Mouse (Mus musculus): ENCODE measurements around the gene Tmem267. TPM values are rescaled to one million over a fixed set of nuclear protein-coding genes. Genes with fewer than 3 reads are reported as not detected.

Tmem267 gene
- polyA plus RNA-seq (2015; fragmentation: Illumina TruSeq; extraction: RNeasy Lipid Tissue Mini Kit (QIAGEN cat#74804); ENCODE audit: insufficient read depth, low read depth, low replicate concordance): 8.3 TPM

GRCm38 (mm10) chr13:119487880-119488580 lies at the start of gene Tmem267, which contains the start of gene 3110070M22Rik:
Gene Tmem267 (plus strand): TSS chr13:119488039.
Gene 3110070M22Rik (minus strand): TSS chr13:119488383.

DNA sequence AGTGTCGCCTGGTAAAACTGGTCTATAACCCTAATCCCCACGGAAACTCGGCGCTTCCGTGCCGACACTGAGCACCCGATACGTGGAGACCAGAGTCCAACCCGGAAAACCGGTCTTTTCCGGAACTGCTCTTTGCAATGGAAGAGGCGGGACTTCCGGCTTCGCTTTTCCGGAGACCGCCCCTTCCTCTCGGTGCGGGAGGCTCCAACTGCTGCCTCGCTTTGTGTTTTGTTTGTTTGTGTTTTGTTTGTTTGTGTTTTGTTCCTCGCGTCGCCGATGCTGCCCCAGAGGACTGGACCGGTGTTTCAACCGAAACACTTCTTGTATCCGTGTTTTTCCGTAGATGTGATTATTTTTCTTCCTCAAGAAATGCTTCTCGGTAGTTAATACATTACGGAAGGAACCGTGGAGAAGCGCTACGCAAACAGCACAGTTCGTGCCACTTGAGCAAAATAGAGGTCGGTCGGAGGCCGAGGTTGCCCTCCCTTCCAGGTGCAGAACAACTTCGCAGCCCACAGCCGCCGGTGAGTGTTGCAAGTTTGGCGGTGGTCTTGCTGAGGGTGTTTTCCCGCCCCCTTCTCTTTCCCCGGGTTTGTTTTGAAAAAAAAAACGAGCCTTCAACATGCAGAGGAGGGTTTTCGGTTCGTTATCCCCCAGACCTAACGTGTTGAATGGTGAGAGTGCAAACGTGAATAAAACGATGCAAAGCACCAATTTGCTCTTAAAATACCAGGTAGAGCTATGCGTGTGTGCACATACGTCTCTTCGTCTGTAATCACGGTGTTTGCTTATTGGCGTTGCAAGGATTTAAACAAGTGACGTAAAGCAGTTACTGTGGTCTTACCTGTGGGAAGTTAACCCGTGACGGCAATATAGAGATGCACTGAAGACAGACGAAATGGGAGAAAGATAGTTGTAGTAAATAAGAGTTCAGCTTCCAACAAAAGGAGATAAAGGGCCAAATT lies 25.0 kb upstream of the Tmem267 start, which contains the start of gene 4833420G17Rik:
TSS of gene 4833420G17Rik (plus strand) at position 173 of the 965 bp plus-strand sequence.

GRCm38 (mm10) chr13:119623634-119624033 lies 135.8 kb downstream of the Tmem267 start, which contains the start of gene Ccl28:
Gene Ccl28 (plus strand): TSS chr13:119623819.

Other genes starting within 250 kb of the Tmem267 start
- 16.4 TPM for gene Paip1, start 59.4 kb upstream of the Tmem267 start, polyA plus RNA-seq (2015; fragmentation: Illumina TruSeq; extraction: RNeasy Lipid Tissue Mini Kit (QIAGEN cat#74804); ENCODE audit: insufficient read depth, low read depth, low replicate concordance)
- 21.0 TPM for gene 4833420G17Rik, start 25.3 kb upstream of the Tmem267 start, polyA plus RNA-seq (2015; fragmentation: Illumina TruSeq; extraction: RNeasy Lipid Tissue Mini Kit (QIAGEN cat#74804); ENCODE audit: insufficient read depth, low read depth, low replicate concordance)
- gene 3110070M22Rik, start 344 bp downstream of the Tmem267 start, polyA plus RNA-seq (2015; fragmentation: Illumina TruSeq; extraction: RNeasy Lipid Tissue Mini Kit (QIAGEN cat#74804); ENCODE audit: insufficient read depth, low read depth, low replicate concordance): 1.3 TPM
- 0.63 TPM for gene Ccl28, start 135.8 kb downstream of the Tmem267 start, polyA plus RNA-seq (2015; fragmentation: Illumina TruSeq; extraction: RNeasy Lipid Tissue Mini Kit (QIAGEN cat#74804); ENCODE audit: insufficient read depth, low read depth, low replicate concordance)
- gene Hmgcs1, start 202.3 kb downstream of the Tmem267 start, polyA plus RNA-seq (2015; fragmentation: Illumina TruSeq; extraction: RNeasy Lipid Tissue Mini Kit (QIAGEN cat#74804); ENCODE audit: insufficient read depth, low read depth, low replicate concordance): 9.8 TPM